Mouse (Mus musculus): Measurements from ENCODE around the gene Frmd4a. TPM values are rescaled to one million over a fixed set of nuclear protein-coding genes. Genes with fewer than 3 reads are reported as not detected.

The Frmd4a gene
- polyA plus RNA-seq, 1 experiment from 2014 or later = 17.7 TPM

GRCm38 (mm10) chr2:4036153-4036589 is 18.7 kb downstream of the Frmd4a start:
- H3K9me3 ChIP-seq (ENCODE audit: control insufficient read depth, low read length) = no peaks in the 10 kb centered on the region
- no peak overlapping the region for H3K4me3 ChIP-seq (ENCODE audit: control insufficient read depth in 1 of 2, insufficient read depth in 1 of 2, low read depth in 1 of 2, low read length in 2 of 2)
- H3K27ac ChIP-seq (replicated peaks in 1 of 2; ENCODE audit: control insufficient read depth in 1 of 2, insufficient read depth in 1 of 2, low read depth in 2 of 2, low read length in 2 of 2) = no peak overlapping the region
- no peaks in the 10 kb centered on the region for H3K4me1 ChIP-seq (ENCODE audit: control insufficient read depth in 2 of 2, insufficient read depth in 2 of 2, low read length in 2 of 2)
- H3K9ac ChIP-seq (ENCODE audit: low read length) = no peak overlapping the region
- ATAC-seq (ENCODE audit: insufficient number of reproducible peaks, insufficient read depth, low FRiP score, low read depth) = no peak
- H3K36me3 ChIP-seq (ENCODE audit: control insufficient read depth, insufficient read depth, low read length) = no peaks in the 10 kb centered on the region
- no peak overlapping the region for H3K4me2 ChIP-seq (ENCODE audit: low read length)
- WGBS = 76% methylated on average over 4 of the region's 4 CpGs
- H3K27me3 ChIP-seq (ENCODE audit: control insufficient read depth, insufficient read depth, low read length) = no peaks in the 10 kb centered on the region

- ATAC-seq (ENCODE audit: insufficient number of reproducible peaks, insufficient read depth, low FRiP score, low read depth) = no peak
- Histone ChIP-seq H3K27ac (replicated peaks in 1 of 2; ENCODE audit: control insufficient read depth in 1 of 2, insufficient read depth in 1 of 2, low read depth in 2 of 2, low read length in 2 of 2) (no peak overlapping the region), H3K4me1 (ENCODE audit: control insufficient read depth in 2 of 2, insufficient read depth in 2 of 2, low read length in 2 of 2) (no peaks in the 10 kb centered on the region), H3K9ac (ENCODE audit: low read length) (no peak overlapping the region), H3K9me3 (ENCODE audit: control insufficient read depth, low read length) (no peaks in the 10 kb centered on the region), H3K27me3 (ENCODE audit: control insufficient read depth, insufficient read depth, low read length) (no peaks in the 10 kb centered on the region), H3K4me3 (ENCODE audit: control insufficient read depth in 1 of 2, insufficient read depth in 1 of 2, low read depth in 1 of 2, low read length in 2 of 2) (no peak overlapping the region), H3K4me2 (ENCODE audit: low read length) (no peak overlapping the region), H3K36me3 (ENCODE audit: control insufficient read depth, insufficient read depth, low read length) (no peaks in the 10 kb centered on the region)
- 78% methylated on average over 8 of the region's 8 CpGs for WGBS
These were observed 19.2 kb downstream of the Frmd4a start for GRCm38 (mm10) chr2:4036651-4037117.

GRCm38 (mm10) chr2:4042009-4042408 is 24.5 kb downstream of the Frmd4a start:
- Histone ChIP-seq H3K4me2 (ENCODE audit: low read length) (no peak overlapping the region), H3K36me3 (ENCODE audit: control insufficient read depth, insufficient read depth, low read length) (no peaks in the 10 kb centered on the region), H3K9ac (ENCODE audit: low read length) (no peak overlapping the region), H3K9me3 (ENCODE audit: control insufficient read depth, low read length) (no peaks in the 10 kb centered on the region), H3K4me1 (ENCODE audit: control insufficient read depth in 2 of 2, insufficient read depth in 2 of 2, low read length in 2 of 2) (no peaks in the 10 kb centered on the region), H3K27me3 (ENCODE audit: control insufficient read depth, insufficient read depth, low read length) (no peaks in the 10 kb centered on the region), H3K27ac (replicated peaks in 1 of 2; ENCODE audit: control insufficient read depth in 1 of 2, insufficient read depth in 1 of 2, low read depth in 2 of 2, low read length in 2 of 2) (no peak overlapping the region), H3K4me3 (ENCODE audit: control insufficient read depth in 1 of 2, insufficient read depth in 1 of 2, low read depth in 1 of 2, low read length in 2 of 2) (no peak overlapping the region)
- 52% methylated on average over 3 of the region's 3 CpGs for WGBS
- ATAC-seq (ENCODE audit: insufficient number of reproducible peaks, insufficient read depth, low FRiP score, low read depth) = no peak

- H3K27me3 ChIP-seq (ENCODE audit: control insufficient read depth, insufficient read depth, low read length) = no peaks in the 10 kb centered on the region
- no peaks in the 10 kb centered on the region for H3K4me1 ChIP-seq (ENCODE audit: control insufficient read depth in 2 of 2, insufficient read depth in 2 of 2, low read length in 2 of 2)
- ATAC-seq (ENCODE audit: insufficient number of reproducible peaks, insufficient read depth, low FRiP score, low read depth) = no peak
- H3K36me3 ChIP-seq (ENCODE audit: control insufficient read depth, insufficient read depth, low read length) = no peaks in the 10 kb centered on the region
- no peak overlapping the region for H3K9ac ChIP-seq (ENCODE audit: low read length)
- H3K4me2 ChIP-seq (ENCODE audit: low read length) = no peak overlapping the region
- H3K27ac ChIP-seq (replicated peaks in 1 of 2; ENCODE audit: control insufficient read depth in 1 of 2, insufficient read depth in 1 of 2, low read depth in 2 of 2, low read length in 2 of 2) = no peak overlapping the region
- WGBS = 63% methylated on average over 2 of the region's 2 CpGs
- H3K9me3 ChIP-seq (ENCODE audit: control insufficient read depth, low read length) = no peaks in the 10 kb centered on the region
- H3K4me3 ChIP-seq (ENCODE audit: control insufficient read depth in 1 of 2, insufficient read depth in 1 of 2, low read depth in 1 of 2, low read length in 2 of 2) = no peak overlapping the region
These were observed 38.0 kb downstream of the Frmd4a start for GRCm38 (mm10) chr2:4055481-4055880.

- no peak for ATAC-seq (ENCODE audit: insufficient number of reproducible peaks, insufficient read depth, low FRiP score, low read depth)
- 53% methylated on average over 2 of the region's 2 CpGs for WGBS
- Histone ChIP-seq H3K27ac (replicated peaks in 1 of 2; ENCODE audit: control insufficient read depth in 1 of 2, insufficient read depth in 1 of 2, low read depth in 2 of 2, low read length in 2 of 2) (no peak overlapping the region), H3K4me3 (ENCODE audit: control insufficient read depth in 1 of 2, insufficient read depth in 1 of 2, low read depth in 1 of 2, low read length in 2 of 2) (no peak overlapping the region), H3K4me2 (ENCODE audit: low read length) (no peak overlapping the region), H3K36me3 (ENCODE audit: control insufficient read depth, insufficient read depth, low read length) (no peaks in the 10 kb centered on the region), H3K4me1 (ENCODE audit: control insufficient read depth in 2 of 2, insufficient read depth in 2 of 2, low read length in 2 of 2) (no peaks in the 10 kb centered on the region), H3K9me3 (ENCODE audit: control insufficient read depth, low read length) (no peaks in the 10 kb centered on the region), H3K9ac (ENCODE audit: low read length) (no peak overlapping the region), H3K27me3 (ENCODE audit: control insufficient read depth, insufficient read depth, low read length) (no peaks in the 10 kb centered on the region)
These were observed 43.2 kb downstream of the Frmd4a start for GRCm38 (mm10) chr2:4060675-4061074.

- H3K4me2 ChIP-seq (ENCODE audit: low read length) = no peak overlapping the region
- no peaks in the 10 kb centered on the region for H3K4me1 ChIP-seq (ENCODE audit: control insufficient read depth in 2 of 2, insufficient read depth in 2 of 2, low read length in 2 of 2)
- H3K27ac ChIP-seq (replicated peaks in 1 of 2; ENCODE audit: control insufficient read depth in 1 of 2, insufficient read depth in 1 of 2, low read depth in 2 of 2, low read length in 2 of 2) = no peak overlapping the region
- H3K36me3 ChIP-seq (ENCODE audit: control insufficient read depth, insufficient read depth, low read length) = no peaks in the 10 kb centered on the region
- no peak overlapping the region for H3K9ac ChIP-seq (ENCODE audit: low read length)
- 74% methylated on average over 7 of the region's 7 CpGs for WGBS
- no peak for ATAC-seq (ENCODE audit: insufficient number of reproducible peaks, insufficient read depth, low FRiP score, low read depth)
- no peaks in the 10 kb centered on the region for H3K27me3 ChIP-seq (ENCODE audit: control insufficient read depth, insufficient read depth, low read length)
- H3K4me3 ChIP-seq (ENCODE audit: control insufficient read depth in 1 of 2, insufficient read depth in 1 of 2, low read depth in 1 of 2, low read length in 2 of 2) = no peak overlapping the region
- H3K9me3 ChIP-seq (ENCODE audit: control insufficient read depth, low read length) = no peaks in the 10 kb centered on the region
These were observed 54.3 kb downstream of the Frmd4a start for GRCm38 (mm10) chr2:4071831-4072230.

- Histone ChIP-seq H3K9ac (ENCODE audit: low read length) (no peak overlapping the region), H3K36me3 (ENCODE audit: control insufficient read depth, insufficient read depth, low read length) (no peaks in the 10 kb centered on the region), H3K27me3 (ENCODE audit: control insufficient read depth, insufficient read depth, low read length) (no peaks in the 10 kb centered on the region), H3K27ac (replicated peaks in 1 of 2; ENCODE audit: control insufficient read depth in 1 of 2, insufficient read depth in 1 of 2, low read depth in 2 of 2, low read length in 2 of 2) (no peak overlapping the region), H3K4me2 (ENCODE audit: low read length) (no peak overlapping the region), H3K4me3 (ENCODE audit: control insufficient read depth in 1 of 2, insufficient read depth in 1 of 2, low read depth in 1 of 2, low read length in 2 of 2) (no peak overlapping the region), H3K9me3 (ENCODE audit: control insufficient read depth, low read length) (no peaks in the 10 kb centered on the region), H3K4me1 (ENCODE audit: control insufficient read depth in 2 of 2, insufficient read depth in 2 of 2, low read length in 2 of 2) (no peaks in the 10 kb centered on the region; a peak in 1 of 4 replicates)
- no peak for ATAC-seq (ENCODE audit: insufficient number of reproducible peaks, insufficient read depth, low FRiP score, low read depth)
- WGBS = 68% methylated on average over 6 of the region's 6 CpGs
These were observed 66.4 kb downstream of the Frmd4a start for GRCm38 (mm10) chr2:4083877-4084276.

- 83% methylated on average over 1 of the region's 1 CpGs for WGBS
- Histone ChIP-seq H3K27me3 (ENCODE audit: control insufficient read depth, insufficient read depth, low read length) (no peaks in the 10 kb centered on the region), H3K9ac (ENCODE audit: low read length) (no peak overlapping the region), H3K36me3 (ENCODE audit: control insufficient read depth, insufficient read depth, low read length) (no peaks in the 10 kb centered on the region), H3K4me3 (ENCODE audit: control insufficient read depth in 1 of 2, insufficient read depth in 1 of 2, low read depth in 1 of 2, low read length in 2 of 2) (no peak overlapping the region), H3K27ac (replicated peaks in 1 of 2; ENCODE audit: control insufficient read depth in 1 of 2, insufficient read depth in 1 of 2, low read depth in 2 of 2, low read length in 2 of 2) (no peak overlapping the region), H3K9me3 (ENCODE audit: control insufficient read depth, low read length) (no peaks in the 10 kb centered on the region), H3K4me1 (ENCODE audit: control insufficient read depth in 2 of 2, insufficient read depth in 2 of 2, low read length in 2 of 2) (no peaks in the 10 kb centered on the region), H3K4me2 (ENCODE audit: low read length) (no peak overlapping the region)
- no peak for ATAC-seq (ENCODE audit: insufficient number of reproducible peaks, insufficient read depth, low FRiP score, low read depth)
These were observed 80.1 kb downstream of the Frmd4a start for GRCm38 (mm10) chr2:4097601-4098000.
